Mouse (Mus musculus): ENCODE measurements around the gene Cabp7. TPM values are rescaled to one million over a fixed set of nuclear protein-coding genes. Genes with fewer than 3 reads are reported as not detected.
A peak's percentile ranks its signal among the peaks of the same experiment; 100 is the strongest.

Cabp7 gene
- polyA plus RNA-seq, 1 experiment from 2014 or later: 0.03 TPM

DNA sequence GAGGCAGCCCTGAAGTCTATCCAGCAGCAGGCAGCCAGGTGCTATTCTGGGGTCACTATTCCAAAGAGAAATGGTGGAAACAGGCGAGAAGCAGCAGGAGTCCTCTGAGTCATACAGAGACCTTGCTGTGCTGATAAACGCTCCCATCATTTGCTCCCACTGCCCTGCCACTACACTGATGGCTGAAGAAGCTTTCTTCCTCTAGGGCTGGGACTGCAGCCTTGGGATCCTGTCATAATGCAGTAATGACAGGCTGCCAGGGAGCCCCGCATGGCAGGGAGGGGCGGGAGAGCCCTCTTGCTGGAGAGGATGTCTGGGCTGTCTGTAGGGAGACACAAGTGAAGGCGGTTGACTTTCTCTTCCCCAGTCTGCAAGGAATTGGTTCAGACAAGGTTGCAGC is 17.9 kb upstream of the Cabp7 start:
- in situ Hi-C loops (cut with MboI; ENCODE audit: low pct_unique_long_range_greater_than_20kb): no loop called here
- no peak for TF ChIP-seq CTCF (IDR thresholded peaks at IDR 0.05)
- H3K27me3 ChIP-seq: no peaks in the 10 kb centered on the region
- no peak for ATAC-seq
- no peak for DNase-seq (ENCODE audit: low read depth, low spot score)
- ChIA-PET CTCF (no interaction called here), POLR2A (no interaction called here)

DNA sequence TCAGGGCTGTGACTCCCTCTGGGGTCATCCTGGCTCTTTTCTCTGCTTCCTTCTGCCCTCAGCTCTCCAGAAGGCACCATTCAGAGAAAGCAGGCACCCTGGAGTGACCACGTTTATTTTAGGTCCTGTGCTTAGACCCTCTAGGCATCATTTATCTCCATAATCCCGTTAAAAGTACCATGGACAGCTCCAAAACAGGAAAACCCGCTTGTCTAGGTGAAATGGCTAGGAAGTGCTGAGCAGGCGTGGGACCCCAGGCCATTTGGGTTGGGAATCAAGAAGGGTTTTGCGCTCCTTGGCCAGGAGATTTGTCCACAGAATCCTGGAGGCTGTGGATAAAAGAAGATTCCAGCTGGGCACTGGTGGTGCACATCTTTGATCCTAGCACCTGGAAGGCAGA is 17.1 kb upstream of the Cabp7 start:
- ATAC-seq (no peak), DNase-seq (ENCODE audit: low read depth, low spot score) (no peak)
- ChIA-PET POLR2A (no interaction called here), CTCF (no interaction called here)
- no peak for TF ChIP-seq CTCF (IDR thresholded peaks at IDR 0.05)
- in situ Hi-C loops (cut with MboI; ENCODE audit: low pct_unique_long_range_greater_than_20kb): no loop called here
- H3K27me3 ChIP-seq: no peaks in the 10 kb centered on the region

- no peak for DNase-seq (ENCODE audit: low read depth, low spot score)
- TF ChIP-seq CTCF (IDR thresholded peaks at IDR 0.05): no peak
- in situ Hi-C loops (cut with MboI; ENCODE audit: low pct_unique_long_range_greater_than_20kb): no loop called here
- ATAC-seq: no peak
- POLR2A ChIA-PET: no interaction called here
- CTCF ChIA-PET: interaction anchor here (1.1 to 1.3 kb wide), 2 partner anchors 11 to 20 kb away, joined by 3 to 4 read pairs; no protein-coding TSS in a partner anchor
- no peaks in the 10 kb centered on the region for H3K27me3 ChIP-seq
Measured at GRCm38 (mm10) chr11:4762511-4762910, 15.9 kb upstream of the Cabp7 start.

GRCm38 (mm10) chr11:4761991-4762390 is 15.4 kb upstream of the Cabp7 start:
- CTCF ChIA-PET: interaction anchor here (1.1 to 1.3 kb wide), 2 partner anchors 11 to 20 kb away, joined by 3 to 4 read pairs; no protein-coding TSS in a partner anchor
- TF ChIP-seq CTCF (IDR thresholded peaks at IDR 0.05): no peak
- DNase-seq (ENCODE audit: low read depth, low spot score) (no peak), ATAC-seq (no peak)
- no peaks in the 10 kb centered on the region for H3K27me3 ChIP-seq
- in situ Hi-C loops (cut with MboI; ENCODE audit: low pct_unique_long_range_greater_than_20kb): no loop called here
- POLR2A ChIA-PET: no interaction called here

- no peak for TF ChIP-seq CTCF (IDR thresholded peaks at IDR 0.05)
- in situ Hi-C loops (cut with MboI; ENCODE audit: low pct_unique_long_range_greater_than_20kb): no loop called here
- CTCF ChIA-PET: no interaction called here
- DNase-seq (ENCODE audit: low read depth, low spot score): no peak
- no peak for ATAC-seq
- no peaks in the 10 kb centered on the region for H3K27me3 ChIP-seq
- POLR2A ChIA-PET: interaction anchor here (1.1 kb wide), 1 partner anchor 11 kb away, joined by 4 read pairs; no protein-coding TSS in a partner anchor
Measured at GRCm38 (mm10) chr11:4760438-4760837, 13.9 kb upstream of the Cabp7 start.

DNA sequence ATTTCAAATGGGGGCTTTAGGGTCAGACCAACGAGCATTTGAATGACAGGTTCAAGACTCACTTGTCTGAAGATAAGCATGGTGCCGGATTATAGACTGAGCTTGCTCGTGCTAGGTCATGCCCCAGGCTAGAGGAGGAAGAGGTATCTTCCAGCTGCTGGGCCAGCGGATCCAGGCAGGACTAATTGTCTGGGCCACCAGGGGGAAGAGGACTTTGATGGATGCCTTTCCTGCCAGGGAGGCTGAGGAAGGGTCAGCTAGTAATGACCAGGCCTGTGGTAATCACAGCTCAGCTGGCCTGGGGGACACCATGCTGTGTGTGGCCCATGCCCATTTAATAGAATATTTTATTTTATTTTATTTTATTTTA is 11.2 kb upstream of the Cabp7 start:
- no peak for DNase-seq (ENCODE audit: low read depth, low spot score)
- in situ Hi-C loops (cut with MboI; ENCODE audit: low pct_unique_long_range_greater_than_20kb): no loop called here
- no peak for ATAC-seq
- no peak for TF ChIP-seq CTCF (IDR thresholded peaks at IDR 0.05)
- CTCF ChIA-PET: no interaction called here
- H3K27me3 ChIP-seq: peaks cover 4% of the 10 kb centered on the region
- POLR2A ChIA-PET: no interaction called here

DNA sequence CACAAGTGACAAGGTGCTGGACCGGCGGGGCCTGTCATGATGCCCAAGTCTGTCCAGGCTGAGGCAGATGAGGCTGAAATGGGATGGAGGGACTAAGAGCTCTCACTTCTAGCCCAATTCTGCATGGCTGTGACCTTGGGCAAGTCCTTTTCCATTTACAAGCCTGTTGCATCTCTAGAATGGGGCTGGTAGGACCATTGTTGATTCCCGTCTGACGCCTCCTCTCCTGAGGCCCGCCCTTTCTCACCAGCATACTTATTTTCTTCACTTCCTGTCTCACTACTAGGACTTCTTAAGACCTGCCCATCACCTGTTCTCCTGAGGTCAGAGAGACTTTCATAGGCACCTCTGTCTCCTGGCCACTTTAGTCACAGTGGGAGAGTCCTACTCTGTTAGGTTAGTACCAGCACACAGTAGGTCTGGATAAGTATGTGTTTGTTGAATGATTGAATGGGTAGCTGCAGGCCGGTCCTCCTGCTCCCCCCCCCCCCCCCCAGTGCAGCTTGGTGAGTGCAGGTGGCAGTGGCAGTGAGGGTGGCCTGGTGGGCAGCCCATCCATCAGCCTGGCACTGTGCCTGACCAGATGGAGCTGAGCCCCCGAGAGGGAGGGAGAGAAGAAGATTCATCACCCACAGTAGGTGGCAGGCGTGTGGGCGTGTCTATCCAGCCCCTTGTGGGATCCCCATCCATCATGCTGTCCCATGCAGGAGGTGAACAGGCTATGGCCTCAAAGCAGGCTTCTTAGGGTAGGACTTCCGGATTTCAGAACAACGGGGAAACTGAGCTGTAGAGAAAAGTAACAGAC is 10.6 kb upstream of the Cabp7 start:
- ATAC-seq: no peak
- POLR2A ChIA-PET: no interaction called here
- in situ Hi-C loops (cut with MboI; ENCODE audit: low pct_unique_long_range_greater_than_20kb): no loop called here

DNA sequence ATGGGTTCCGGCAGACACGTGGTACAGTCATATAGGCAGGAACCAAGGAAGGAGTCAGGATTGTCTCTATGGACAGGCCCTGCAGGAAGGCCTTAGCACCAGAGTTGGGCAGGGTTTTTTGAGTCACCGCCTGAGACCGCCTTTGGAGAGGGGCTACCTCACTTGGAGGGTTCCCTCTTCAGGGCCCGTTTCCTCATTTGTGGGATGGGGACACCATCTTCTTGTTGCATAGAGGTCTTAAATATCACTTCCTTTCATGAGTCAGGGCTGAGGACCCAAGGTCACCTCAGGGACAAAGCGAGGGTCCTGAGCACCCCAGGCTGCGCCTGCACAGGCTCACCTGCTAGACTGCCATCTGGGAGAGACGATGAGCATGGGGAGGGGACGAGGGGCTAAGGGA is 9.9 kb upstream of the Cabp7 start:
- POLR2A ChIA-PET: no interaction called here
- CTCF ChIA-PET: no interaction called here
- peaks cover 4% of the 10 kb centered on the region for H3K27me3 ChIP-seq
- no peak for TF ChIP-seq CTCF (IDR thresholded peaks at IDR 0.05)
- no peak for ATAC-seq
- in situ Hi-C loops (cut with MboI; ENCODE audit: low pct_unique_long_range_greater_than_20kb): no loop called here
- no peak for DNase-seq (ENCODE audit: low read depth, low spot score)

More for the DNA sequence above, 10.6 kb upstream of the Cabp7 start:
- no peak for DNase-seq (ENCODE audit: low read depth, low spot score)
- TF ChIP-seq CTCF (IDR thresholded peaks at IDR 0.05): no peak
- H3K27me3 ChIP-seq: peaks cover 4% of the 10 kb centered on the region
- CTCF ChIA-PET: no interaction called here

DNA sequence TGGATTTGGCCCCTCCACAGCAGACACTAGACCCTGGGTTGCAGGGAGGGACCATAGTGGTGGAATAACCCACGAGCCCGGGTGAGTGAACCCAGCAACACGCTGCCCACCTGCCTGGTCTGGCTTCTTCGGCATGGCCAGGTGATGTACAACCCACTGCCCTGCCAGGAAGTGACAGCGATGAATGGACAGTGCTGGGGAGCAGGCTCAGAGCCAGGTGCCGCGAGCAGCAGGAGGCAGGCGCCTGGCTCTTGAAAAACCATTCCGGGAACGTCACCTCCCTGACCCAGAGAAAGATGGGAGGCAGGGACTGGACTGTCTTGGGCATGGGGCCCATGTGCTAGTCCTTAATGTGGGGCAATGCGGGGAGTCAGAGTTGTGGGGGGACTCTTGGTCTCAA is 8.3 kb upstream of the Cabp7 start:
- in situ Hi-C loops (cut with MboI; ENCODE audit: low pct_unique_long_range_greater_than_20kb): no loop called here
- ChIA-PET POLR2A (no interaction called here), CTCF (no interaction called here)
- no peak for TF ChIP-seq CTCF (IDR thresholded peaks at IDR 0.05)
- no peak for ATAC-seq
- H3K27me3 ChIP-seq: peaks cover 6% of the 10 kb centered on the region
- no peak for DNase-seq (ENCODE audit: low read depth, low spot score)

GRCm38 (mm10) chr11:4754036-4754435 is 7.5 kb upstream of the Cabp7 start:
- TF ChIP-seq CTCF (IDR thresholded peaks at IDR 0.05): no peak
- ChIA-PET CTCF (no interaction called here), POLR2A (no interaction called here)
- ATAC-seq (no peak), DNase-seq (ENCODE audit: low read depth, low spot score) (no peak)
- H3K27me3 ChIP-seq: peaks cover 14% of the 10 kb centered on the region
- in situ Hi-C loops (cut with MboI; ENCODE audit: low pct_unique_long_range_greater_than_20kb): no loop called here

DNA sequence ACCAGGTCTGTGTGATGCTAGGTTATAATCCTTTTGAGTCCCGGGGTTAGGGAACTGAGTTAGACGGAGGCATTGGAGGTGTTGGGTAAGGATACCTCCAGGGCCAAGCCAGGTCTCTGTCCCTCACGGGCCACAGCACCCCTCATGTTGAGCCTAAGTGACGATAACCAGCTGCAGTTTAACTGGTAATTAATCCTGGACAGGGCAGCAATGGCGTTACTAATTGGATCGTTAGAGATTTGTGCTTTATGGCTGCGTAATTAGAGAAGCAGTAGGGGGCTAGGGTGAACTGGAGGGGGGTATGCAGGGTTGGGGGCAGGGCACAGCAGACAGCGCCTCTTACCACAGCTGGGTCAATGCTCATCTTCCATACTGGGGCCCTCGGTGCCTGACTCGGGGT is 6.3 kb upstream of the Cabp7 start:
- ChIA-PET CTCF (no interaction called here), POLR2A (no interaction called here)
- H3K27me3 ChIP-seq: peaks cover 24% of the 10 kb centered on the region
- DNase-seq (ENCODE audit: low read depth, low spot score) (no peak), ATAC-seq (no peak)
- no peak for TF ChIP-seq CTCF (IDR thresholded peaks at IDR 0.05)
- in situ Hi-C loops (cut with MboI; ENCODE audit: low pct_unique_long_range_greater_than_20kb): no loop called here

DNA sequence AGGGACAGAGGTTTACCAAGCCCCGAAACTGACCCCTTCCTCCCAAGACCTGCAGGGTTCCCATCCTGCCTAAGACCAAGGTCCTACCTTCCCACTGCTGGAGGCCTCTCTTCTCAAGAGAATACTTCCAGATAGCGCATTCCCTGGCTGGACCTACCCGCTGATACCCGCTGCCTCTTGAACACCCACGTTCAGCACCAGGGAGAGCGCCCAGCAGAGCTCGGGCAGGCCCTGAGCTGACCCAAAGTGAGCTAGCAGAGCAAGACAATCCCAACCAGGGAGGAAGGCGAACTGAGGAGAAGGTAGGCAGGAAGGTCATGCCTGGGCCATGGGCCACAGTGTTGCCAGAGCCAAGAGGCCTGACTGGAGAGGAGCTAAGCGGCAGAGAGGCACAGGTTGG is 3.7 kb upstream of the Cabp7 start:
- no peak for TF ChIP-seq CTCF (IDR thresholded peaks at IDR 0.05)
- DNase-seq (ENCODE audit: low read depth, low spot score) (peak; percentile 35), ATAC-seq (peak; percentile 46)
- CTCF ChIA-PET: interaction anchor here (1.0 kb wide), 1 partner anchor 11 kb away, joined by 3 read pairs; no protein-coding TSS in a partner anchor
- in situ Hi-C loops (cut with MboI; ENCODE audit: low pct_unique_long_range_greater_than_20kb): no loop called here
- peaks cover 39% of the 10 kb centered on the region for H3K27me3 ChIP-seq
- POLR2A ChIA-PET: no interaction called here

Data from Patski (cell line).